Mouse (Mus musculus): ENCODE results near the gene Lin28a. TPM values are rescaled to one million over a fixed set of nuclear protein-coding genes. Genes with fewer than 3 reads are reported as not detected.

The Lin28a gene
- not detected in 2 replicates for total RNA-seq (2014; fragmentation: Nextera tagmentation)
- 0.06 and 0.11 TPM in 2 replicates for total RNA-seq (2017)
- polyA plus RNA-seq (2012) = not detected in 2 replicates

DNA sequence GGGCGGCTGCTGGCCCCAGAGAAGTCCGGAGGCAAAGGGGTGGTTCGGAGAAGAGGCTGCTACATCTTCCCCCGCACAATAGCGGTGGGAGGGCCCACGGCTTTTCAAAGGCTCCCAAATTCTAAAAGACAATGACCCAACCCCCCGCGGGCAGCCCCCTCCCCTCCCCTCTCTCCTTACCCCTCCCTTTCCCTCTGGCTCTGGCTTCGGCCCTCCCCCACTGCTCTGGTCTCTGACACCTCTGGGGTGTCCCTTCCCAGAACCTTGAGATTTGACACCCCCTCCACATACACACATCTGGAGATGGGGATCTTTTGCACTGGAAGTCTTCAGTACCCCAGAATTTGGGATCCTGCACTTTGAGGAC is at the start of gene Lin28a:
Gene Lin28a, minus strand, starts transcription at position 63 of the 367 bp plus-strand sequence.
- peaks cover 13% of the 10 kb centered on the region for H3K9me3 ChIP-seq (replicated peaks)
- ATAC-seq (ENCODE audit: extremely low read depth, insufficient number of reproducible peaks, low FRiP score, poor library complexity, severe bottlenecking) = no peak
- H3K4me1 ChIP-seq (ENCODE audit: insufficient read depth, low read depth, low read length) = no peaks in the 10 kb centered on the region
- no peak for TF ChIP-seq GATA2 (IDR thresholded peaks at IDR 0.05; ENCODE audit: borderline replicate concordance, low read depth, low read length)
- no peak for TF ChIP-seq GATA1 (IDR thresholded peaks at IDR 0.05; ENCODE audit: borderline replicate concordance, low read length)
- TF ChIP-seq TAL1 (conservative IDR thresholded peaks at IDR 0.05; ENCODE audit: low read depth, low read length) = no peak
- no peak for TF ChIP-seq CTCF (IDR thresholded peaks at IDR 0.05; ENCODE audit: low read depth, low read length)
- no peak for TF ChIP-seq POLR2AphosphoS5 (IDR thresholded peaks at IDR 0.05; ENCODE audit: insufficient replicate concordance, low read depth, low read length)
- no peaks in the 10 kb centered on the region for H3K36me3 ChIP-seq (replicated peaks)
- DNase-seq (ENCODE audit: low spot score) = no peak
- H3K27me3 ChIP-seq (ENCODE audit: insufficient read depth, low read length) = peaks cover 37% of the 10 kb centered on the region
- H3K4me3 ChIP-seq (ENCODE audit: low read depth, low read length) = no peak within 1 kb of the TSS

- ATAC-seq (ENCODE audit: extremely low read depth, insufficient number of reproducible peaks, low FRiP score, poor library complexity, severe bottlenecking) (no peak), DNase-seq (ENCODE audit: low spot score) (no peak)
- Histone ChIP-seq H3K36me3 (replicated peaks) (no peaks in the 10 kb centered on the region), H3K9me3 (replicated peaks) (no peaks in the 10 kb centered on the region), H3K4me1 (ENCODE audit: insufficient read depth, low read depth, low read length) (peaks cover 11% of the 10 kb centered on the region), H3K27me3 (ENCODE audit: insufficient read depth, low read length) (peaks cover 51% of the 10 kb centered on the region), H3K4me3 (ENCODE audit: low read depth, low read length) (no peak overlapping the region)
- TF ChIP-seq POLR2AphosphoS5 (IDR thresholded peaks at IDR 0.05; ENCODE audit: insufficient replicate concordance, low read depth, low read length) (no peak), GATA2 (IDR thresholded peaks at IDR 0.05; ENCODE audit: borderline replicate concordance, low read depth, low read length) (no peak), GATA1 (IDR thresholded peaks at IDR 0.05; ENCODE audit: borderline replicate concordance, low read length) (no peak), CTCF (IDR thresholded peaks at IDR 0.05; ENCODE audit: low read depth, low read length) (no peak), TAL1 (conservative IDR thresholded peaks at IDR 0.05; ENCODE audit: low read depth, low read length) (no peak)
These were observed 49.3 kb upstream of the Lin28a start for GRCm38 (mm10) chr4:134067833-134068544.

GRCm38 (mm10) chr4:134067383-134067782 is 48.7 kb upstream of the Lin28a start:
- no peak for ATAC-seq (ENCODE audit: extremely low read depth, insufficient number of reproducible peaks, low FRiP score, poor library complexity, severe bottlenecking)
- H3K9me3 ChIP-seq (replicated peaks) = no peaks in the 10 kb centered on the region
- no peaks in the 10 kb centered on the region for H3K36me3 ChIP-seq (replicated peaks)
- TF ChIP-seq TAL1 (conservative IDR thresholded peaks at IDR 0.05; ENCODE audit: low read depth, low read length) (no peak), POLR2AphosphoS5 (IDR thresholded peaks at IDR 0.05; ENCODE audit: insufficient replicate concordance, low read depth, low read length) (no peak), GATA1 (IDR thresholded peaks at IDR 0.05; ENCODE audit: borderline replicate concordance, low read length) (no peak), CTCF (IDR thresholded peaks at IDR 0.05; ENCODE audit: low read depth, low read length) (no peak)
- no peak for DNase-seq (ENCODE audit: low spot score)
- no peak overlapping the region for H3K4me3 ChIP-seq (ENCODE audit: low read depth, low read length)
- peaks cover 17% of the 10 kb centered on the region for H3K4me1 ChIP-seq (ENCODE audit: insufficient read depth, low read depth, low read length)
- H3K27me3 ChIP-seq (ENCODE audit: insufficient read depth, low read length) = peaks cover 48% of the 10 kb centered on the region

GRCm38 (mm10) chr4:134065431-134066004 is 46.9 kb upstream of the Lin28a start:
- Histone ChIP-seq H3K27me3 (ENCODE audit: insufficient read depth, low read length) (peaks cover 40% of the 10 kb centered on the region), H3K9me3 (replicated peaks) (no peaks in the 10 kb centered on the region), H3K4me3 (ENCODE audit: low read depth, low read length) (no peak overlapping the region), H3K4me1 (ENCODE audit: insufficient read depth, low read depth, low read length) (peaks cover 35% of the 10 kb centered on the region), H3K36me3 (replicated peaks) (no peaks in the 10 kb centered on the region)
- ATAC-seq (ENCODE audit: extremely low read depth, insufficient number of reproducible peaks, low FRiP score, poor library complexity, severe bottlenecking) (no peak), DNase-seq (ENCODE audit: low spot score) (no peak)
- TF ChIP-seq TAL1 (conservative IDR thresholded peaks at IDR 0.05; ENCODE audit: low read depth, low read length) (no peak), CTCF (IDR thresholded peaks at IDR 0.05; ENCODE audit: low read depth, low read length) (no peak), GATA1 (IDR thresholded peaks at IDR 0.05; ENCODE audit: borderline replicate concordance, low read length) (no peak)

DNA sequence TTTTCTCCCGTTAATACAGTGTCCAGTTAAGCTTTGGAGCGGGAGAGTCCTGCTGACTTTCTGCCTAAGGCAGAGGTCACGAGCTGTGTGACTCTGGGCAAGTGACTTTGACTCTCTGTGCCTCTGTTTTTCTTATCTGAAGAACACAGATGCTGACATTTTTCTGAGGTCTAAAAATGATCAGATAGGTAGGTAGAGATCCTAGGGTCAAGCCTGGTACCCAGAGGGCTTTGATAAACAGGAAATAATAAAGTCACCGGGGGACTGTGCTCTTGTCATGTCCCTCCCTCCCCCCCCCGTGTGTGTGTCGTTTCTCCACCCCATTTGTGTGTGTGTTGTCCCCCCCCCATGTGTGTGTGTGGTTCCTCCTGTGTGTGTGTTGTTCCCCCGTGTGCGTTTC is 43.9 kb upstream of the Lin28a start:
- Histone ChIP-seq H3K4me3 (ENCODE audit: low read depth, low read length) (peak overlapping the region; percentile 50; the same call in 1 of the 2 replicates), H3K27me3 (ENCODE audit: insufficient read depth, low read length) (peaks cover 47% of the 10 kb centered on the region), H3K36me3 (replicated peaks) (no peaks in the 10 kb centered on the region), H3K9me3 (replicated peaks) (no peaks in the 10 kb centered on the region), H3K4me1 (ENCODE audit: insufficient read depth, low read depth, low read length) (peaks cover 50% of the 10 kb centered on the region)
- TF ChIP-seq CTCF (IDR thresholded peaks at IDR 0.05; ENCODE audit: low read depth, low read length) (no peak), GATA2 (IDR thresholded peaks at IDR 0.05; ENCODE audit: borderline replicate concordance, low read depth, low read length) (no peak), TAL1 (conservative IDR thresholded peaks at IDR 0.05; ENCODE audit: low read depth, low read length) (peak; percentile 43; the same call in 1 of the 2 replicates), POLR2AphosphoS5 (IDR thresholded peaks at IDR 0.05; ENCODE audit: insufficient replicate concordance, low read depth, low read length) (no peak)
- peak; percentile 51 for DNase-seq (ENCODE audit: low spot score)
- ATAC-seq (ENCODE audit: extremely low read depth, insufficient number of reproducible peaks, low FRiP score, poor library complexity, severe bottlenecking) = peak; percentile 37; the same call in 1 of the 2 replicates

- Histone ChIP-seq H3K4me1 (ENCODE audit: insufficient read depth, low read depth, low read length) (peaks cover 50% of the 10 kb centered on the region), H3K4me3 (ENCODE audit: low read depth, low read length) (peak overlapping the region; percentile 50; the same call in 1 of the 2 replicates), H3K36me3 (replicated peaks) (no peaks in the 10 kb centered on the region), H3K9me3 (replicated peaks) (no peaks in the 10 kb centered on the region), H3K27me3 (ENCODE audit: insufficient read depth, low read length) (peaks cover 45% of the 10 kb centered on the region)
- peak; percentile 64 for ATAC-seq (ENCODE audit: extremely low read depth, insufficient number of reproducible peaks, low FRiP score, poor library complexity, severe bottlenecking)
- no peak for TF ChIP-seq GATA2 (IDR thresholded peaks at IDR 0.05; ENCODE audit: borderline replicate concordance, low read depth, low read length)
- no peak for TF ChIP-seq GATA1 (IDR thresholded peaks at IDR 0.05; ENCODE audit: borderline replicate concordance, low read length)
- no peak for TF ChIP-seq POLR2AphosphoS5 (IDR thresholded peaks at IDR 0.05; ENCODE audit: insufficient replicate concordance, low read depth, low read length)
- no peak for TF ChIP-seq TAL1 (conservative IDR thresholded peaks at IDR 0.05; ENCODE audit: low read depth, low read length)
- peak; percentile 70 for DNase-seq (ENCODE audit: low spot score)
These were observed 43.4 kb upstream of the Lin28a start for GRCm38 (mm10) chr4:134061944-134062446.
